Mouse (Mus musculus) lung, embryonic 16.5 days (tissue): Measurements from ENCODE around the gene Cacna1c. TPM values are rescaled to one million over a fixed set of nuclear protein-coding genes. Genes with fewer than 3 reads are reported as not detected.

Experiments used
- ATAC-seq: fragments of 200-750 bp; cut with Nextera tagmentation; 2 replicates; pipeline ENCODE4 v1.8.0; 2017; ENCODE audit warnings: low read depth, mild to moderate bottlenecking, moderate library complexity
- H3K27ac ChIP-seq: fragments of 300-500 bp; sonication (generic); 2 replicates; pipeline ENCODE4 v1.5.1; 2014; ENCODE audit warnings: mild to moderate bottlenecking, control low read depth, low read length
- H3K27me3 ChIP-seq: fragments of 300-500 bp; sonication (generic); 2 replicates; pipeline ENCODE4 v1.6.1; 2014; ENCODE audit warnings: low read depth, low read length, mixed read lengths; ENCODE audit not compliant: control insufficient read depth, insufficient read depth
- H3K36me3 ChIP-seq: fragments of 300-500 bp; sonication (generic); 2 replicates; pipeline ENCODE4 v1.6.1; 2014; ENCODE audit warnings: low read length; ENCODE audit not compliant: control insufficient read depth, insufficient read depth
- H3K4me1 ChIP-seq: fragments of 300-500 bp; sonication (generic); replicated peaks from 2 replicates; pipeline ENCODE4 v1.6.1; 2014; ENCODE audit warnings: low read length, mixed read lengths; ENCODE audit not compliant: control insufficient read depth, insufficient read depth
- H3K4me2 ChIP-seq: fragments of 300-500 bp; sonication (generic); 2 replicates; pipeline ENCODE4 v1.6.1; 2014; ENCODE audit warnings: low read depth, low read length, control low read depth
- H3K4me3 ChIP-seq: fragments of 300-500 bp; sonication (generic); 2 replicates; pipeline ENCODE4 v1.5.1; 2014; ENCODE audit warnings: mild to moderate bottlenecking, low read length, control low read depth
- H3K9ac ChIP-seq: fragments of 300-500 bp; sonication (generic); 2 replicates; pipeline ENCODE4 v1.6.1; 2014; ENCODE audit warnings: low read length, control low read depth
- H3K9me3 ChIP-seq: fragments of 300-500 bp; sonication (generic); 2 replicates; pipeline ENCODE4 v1.6.1; 2016; ENCODE audit warnings: low read length; ENCODE audit not compliant: control insufficient read depth
- WGBS: fragments of 180-500 bp; shearing (Covaris S2); extraction: QIAGEN DNeasy Blood & Tissue Kit; methylation state at CpG from one replicate; pipeline ENCODE4 v1.1.7; 2014; 5-methylcytosine and 5-hydroxymethylcytosine counted together
- polyA plus RNA-seq: library from polyadenylated mRNA; unstranded; fragments of >200 nt; fragmentation: Nextera tagmentation; extraction: Ambion mirVana; gene quantifications from 2 replicates; pipeline ENCODE4 v1.2.1, GENCODE M21; 2015

The Cacna1c gene
- polyA plus RNA-seq, 1 experiment from 2014 or later = 5.8 TPM

GRCm38 (mm10) chr6:118845180-118845579 lies 351.0 kb downstream of the Cacna1c start:
- H3K27me3 ChIP-seq = no peaks in the 10 kb centered on the region
- H3K4me1 ChIP-seq = peaks cover 12% of the 10 kb centered on the region

GRCm38 (mm10) chr6:118843566-118843965 lies 352.7 kb downstream of the Cacna1c start:
- Histone ChIP-seq H3K27ac (no peak overlapping the region), H3K9ac (no peak overlapping the region), H3K27me3 (no peaks in the 10 kb centered on the region), H3K4me1 (peaks cover 28% of the 10 kb centered on the region), H3K4me3 (no peak overlapping the region), H3K9me3 (no peaks in the 10 kb centered on the region), H3K4me2 (no peak overlapping the region), H3K36me3 (no peaks in the 10 kb centered on the region)
- 76% methylated on average over 8 of the region's 8 CpGs for WGBS
- ATAC-seq = no peak

More at GRCm38 (mm10) chr6:118845180-118845579, 351.0 kb downstream of the Cacna1c start:
- Histone ChIP-seq H3K9ac (no peak overlapping the region), H3K4me2 (no peak overlapping the region), H3K4me3 (no peak overlapping the region), H3K36me3 (no peaks in the 10 kb centered on the region), H3K9me3 (no peaks in the 10 kb centered on the region), H3K27ac (no peak overlapping the region)
- no peak for ATAC-seq
- 56% methylated on average over 6 of the region's 6 CpGs for whole genome bisulfite sequencing

- Histone ChIP-seq H3K9me3 (no peaks in the 10 kb centered on the region), H3K4me1 (peaks cover 28% of the 10 kb centered on the region), H3K4me2 (no peak overlapping the region), H3K27ac (no peak overlapping the region), H3K36me3 (no peaks in the 10 kb centered on the region), H3K4me3 (no peak overlapping the region), H3K27me3 (no peaks in the 10 kb centered on the region), H3K9ac (no peak overlapping the region)
- WGBS = 91% methylated on average over 2 of the region's 2 CpGs
- no peak for ATAC-seq
These were observed 354.3 kb downstream of the Cacna1c start for GRCm38 (mm10) chr6:118841892-118842291.

GRCm38 (mm10) chr6:118838919-118839915 lies 357.0 kb downstream of the Cacna1c start:
- Histone ChIP-seq H3K9me3 (no peaks in the 10 kb centered on the region), H3K27me3 (no peaks in the 10 kb centered on the region), H3K4me3 (no peak overlapping the region), H3K4me1 (peaks cover 33% of the 10 kb centered on the region), H3K36me3 (no peaks in the 10 kb centered on the region), H3K9ac (no peak overlapping the region), H3K27ac (peak overlapping the region; percentile 15), H3K4me2 (no peak overlapping the region)
- WGBS = 20% methylated on average over 14 of the region's 14 CpGs
- ATAC-seq = peak; percentile 86

GRCm38 (mm10) chr6:118836693-118837092 lies 359.5 kb downstream of the Cacna1c start:
- H3K9ac ChIP-seq = no peak overlapping the region
- no peak overlapping the region for H3K4me2 ChIP-seq
- H3K27ac ChIP-seq = no peak overlapping the region
- WGBS = 53% methylated on average over 7 of the region's 7 CpGs
- H3K9me3 ChIP-seq = no peaks in the 10 kb centered on the region
- no peak for ATAC-seq
- H3K4me1 ChIP-seq = peaks cover 35% of the 10 kb centered on the region
- H3K36me3 ChIP-seq = no peaks in the 10 kb centered on the region
- no peak overlapping the region for H3K4me3 ChIP-seq
- H3K27me3 ChIP-seq = no peaks in the 10 kb centered on the region

- no peaks in the 10 kb centered on the region for H3K9me3 ChIP-seq
- no peak overlapping the region for H3K4me2 ChIP-seq
- H3K4me3 ChIP-seq = no peak overlapping the region
- peaks cover 25% of the 10 kb centered on the region for H3K4me1 ChIP-seq
- no peaks in the 10 kb centered on the region for H3K36me3 ChIP-seq
- no peak overlapping the region for H3K27ac ChIP-seq
- H3K9ac ChIP-seq = no peak overlapping the region
- peak; percentile 71 for ATAC-seq
- 40% methylated on average over 8 of the region's 8 CpGs for WGBS
- H3K27me3 ChIP-seq = no peaks in the 10 kb centered on the region
These were observed 362.2 kb downstream of the Cacna1c start for GRCm38 (mm10) chr6:118834046-118834445.

GRCm38 (mm10) chr6:118833049-118833448 lies 363.2 kb downstream of the Cacna1c start:
- no peak overlapping the region for H3K4me2 ChIP-seq
- ATAC-seq = no peak
- 77% methylated on average over 6 of the region's 7 CpGs for WGBS
- H3K27ac ChIP-seq = no peak overlapping the region
- peaks cover 17% of the 10 kb centered on the region for H3K4me1 ChIP-seq
- no peaks in the 10 kb centered on the region for H3K9me3 ChIP-seq
- H3K9ac ChIP-seq = no peak overlapping the region
- H3K4me3 ChIP-seq = no peak overlapping the region
- H3K27me3 ChIP-seq = no peaks in the 10 kb centered on the region
- no peaks in the 10 kb centered on the region for H3K36me3 ChIP-seq

GRCm38 (mm10) chr6:118832616-118833015 lies 363.6 kb downstream of the Cacna1c start:
- no peak overlapping the region for H3K27ac ChIP-seq
- ATAC-seq = no peak
- H3K4me2 ChIP-seq = no peak overlapping the region
- H3K4me3 ChIP-seq = no peak overlapping the region
- no peaks in the 10 kb centered on the region for H3K36me3 ChIP-seq
- no peaks in the 10 kb centered on the region for H3K9me3 ChIP-seq
- WGBS = 81% methylated on average over 2 of the region's 2 CpGs
- peaks cover 17% of the 10 kb centered on the region for H3K4me1 ChIP-seq
- H3K27me3 ChIP-seq = no peaks in the 10 kb centered on the region
- H3K9ac ChIP-seq = no peak overlapping the region

- Histone ChIP-seq H3K27ac (no peak overlapping the region), H3K4me2 (no peak overlapping the region), H3K27me3 (no peaks in the 10 kb centered on the region), H3K4me1 (peaks cover 21% of the 10 kb centered on the region), H3K36me3 (no peaks in the 10 kb centered on the region), H3K9me3 (no peaks in the 10 kb centered on the region), H3K9ac (no peak overlapping the region), H3K4me3 (no peak overlapping the region)
- 76% methylated on average over 5 of the region's 5 CpGs for WGBS
- no peak for ATAC-seq
These were observed 365.4 kb downstream of the Cacna1c start for GRCm38 (mm10) chr6:118830851-118831250.
